Mouse (Mus musculus): ENCODE results near the gene Olfr1375.

DNA sequence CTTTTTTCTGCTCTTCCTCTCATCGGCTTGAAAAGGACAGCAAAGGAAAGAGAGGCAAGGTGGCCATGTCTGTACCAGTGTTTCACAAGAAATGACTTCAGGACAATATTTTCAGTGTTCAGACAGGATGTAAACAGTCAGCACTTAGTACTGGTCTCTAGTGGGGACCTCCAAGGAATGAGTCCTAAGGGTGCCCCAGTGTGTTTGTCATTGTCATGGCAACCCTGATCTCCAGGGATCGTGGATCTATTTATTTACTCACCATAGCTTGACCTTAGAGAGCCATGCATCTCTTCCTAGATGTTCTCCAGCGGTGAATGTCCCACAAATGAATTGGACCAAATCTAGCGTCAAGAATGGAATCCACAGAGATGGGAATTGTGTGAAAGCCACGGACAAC, 44.6 kb upstream of the Olfr1375 start, which contains the start of gene Olfr51:
- TF ChIP-seq POLR2A (IDR thresholded peaks at IDR 0.05; ENCODE audit: extremely low read depth, insufficient read depth, low read length): no peak
- TF ChIP-seq CTCF (IDR thresholded peaks at IDR 0.05; ENCODE audit: extremely low read depth, insufficient read depth, low read length): no peak
